Mouse (Mus musculus): ENCODE measurements at regions not wholly inside any gene's neighbourhood (a gene's known extent, or its start where the extent isn't known, plus 50 kb on each side); places are given as distances from the start of the nearest gene placed in this dataset.
A peak's percentile ranks its signal among the peaks of the same experiment; 100 is the strongest.

GRCm38 (mm10) chr16:5306588-5307248 lies 50.9 kb upstream of the Eef2kmt start:
- TF ChIP-seq TCF12 (IDR thresholded peaks at IDR 0.05; ENCODE audit: low read depth, low read length) = no peak
- no peak for TF ChIP-seq POLR2AphosphoS5 (IDR thresholded peaks at IDR 0.05; ENCODE audit: borderline replicate concordance, low read depth, low read length)
- TF ChIP-seq CTCF (IDR thresholded peaks at IDR 0.05 in 2 of 3, conservative IDR thresholded peaks at IDR 0.05 in 1 of 3; ENCODE audit: control insufficient read depth in 1 of 3, insufficient read depth in 1 of 3, low read depth in 2 of 3, low read length in 3 of 3, poor library complexity in 1 of 3, severe bottlenecking in 1 of 3) = peak; percentile 53 to 84 (median 53)
- TF ChIP-seq GABPA (IDR thresholded peaks at IDR 0.05; ENCODE audit: low read depth, low read length) = no peak
- no peak for TF ChIP-seq CHD2 (IDR thresholded peaks at IDR 0.05; ENCODE audit: low read length)
- peak; percentile 43 for TF ChIP-seq SMC3 (IDR thresholded peaks at IDR 0.05; ENCODE audit: low read depth, low read length)
- no peak for TF ChIP-seq MAX (IDR thresholded peaks at IDR 0.05; ENCODE audit: low read length)
